Comparison of ENCODE assay signal across 14 mouse cellular contexts in genomic region chr11:46522719-46523118, GRCm38 (mm10). TPM values are rescaled to one million over a fixed set of nuclear protein-coding genes. Genes with fewer than 3 reads are reported as not detected.
DNase-seq lines count a peak whose midpoint lies in the region; ATAC-seq lines count a peak whose summit lies in the region.
"Had no signal": no experiment of that assay in that cellular context is flagged by ENCODE, and none has a peak within 500 bp of the region (broad histone marks: within the 10 kb centered on the region; RNA-seq: fewer than 3 reads in every experiment).

No protein-coding gene starts in this region.

- no peak overlapping the region for H3K9ac ChIP-seq in liver, embryonic 11.5 days (ENCODE audit: low read depth, low read length)
- H3K9ac ChIP-seq: midbrain, embryonic 12.5 days had no signal

- no peak overlapping the region for H3K27ac ChIP-seq in liver, embryonic 11.5 days (ENCODE audit: low read depth, low read length)
- H3K27ac ChIP-seq: limb, embryonic 10.5 days; midbrain, embryonic 12.5 days had no signal

- no peaks in the 10 kb centered on the region for H3K36me3 ChIP-seq in liver, embryonic 11.5 days (ENCODE audit: control insufficient read depth, insufficient read depth, low read length)
- H3K36me3 ChIP-seq: limb, embryonic 10.5 days; midbrain, embryonic 12.5 days had no signal

- ATAC-seq in liver, embryonic 11.5 days (replicated peaks; ENCODE audit: low FRiP score): no peak

- WGBS in liver, embryonic 11.5 days: 66% methylated on average over 3 of the region's 3 CpGs

- H3K4me1 ChIP-seq in liver, embryonic 11.5 days (replicated peaks; ENCODE audit: control insufficient read depth, insufficient read depth, low read length): no peaks in the 10 kb centered on the region
- H3K4me1 ChIP-seq: limb, embryonic 10.5 days; midbrain, embryonic 12.5 days had no signal

- peak; percentile 11 to 18 for DNase-seq in adrenal gland, postnatal 36 days
- no peak for DNase-seq in adrenal gland, adult 8-10 months
- peak; percentile 4 for DNase-seq in liver
- no peak for DNase-seq in liver, embryonic 11.5 days (ENCODE audit: low spot score)
- DNase-seq in NIH3T3 (ENCODE audit: low read depth): peak; percentile 16
- DNase-seq in kidney, postnatal 36 days: peak; percentile 8 to 59
- no peak for DNase-seq in urinary bladder, postnatal 25 days (ENCODE audit: low spot score)
- DNase-seq in layer of hippocampus, postnatal 14 days (ENCODE audit: low spot score in 2 of 2): no peak
- DNase-seq: gastrocnemius, postnatal 25 days had no signal

- no peaks in the 10 kb centered on the region for H3K27me3 ChIP-seq in liver, embryonic 11.5 days (replicated peaks; ENCODE audit: control insufficient read depth, insufficient read depth, low read length)
- H3K27me3 ChIP-seq: midbrain, embryonic 12.5 days had no signal

- no peaks in the 10 kb centered on the region for H3K9me3 ChIP-seq in liver, embryonic 11.5 days (ENCODE audit: control insufficient read depth, low read length)
- H3K9me3 ChIP-seq: limb, embryonic 10.5 days; midbrain, embryonic 12.5 days had no signal

- H3K4me2 ChIP-seq in liver, embryonic 11.5 days: no peak overlapping the region
- H3K4me2 ChIP-seq: midbrain, embryonic 12.5 days had no signal

- H3K4me3 ChIP-seq in liver, embryonic 11.5 days (ENCODE audit: low read depth, low read length): no peak overlapping the region
- H3K4me3 ChIP-seq: erythroblast, embryonic 14.5 days; limb, embryonic 10.5 days; midbrain, embryonic 12.5 days had no signal

RNA-seq across cellular contexts. Expression of gene Gm12169, which starts 1.3 kb away (rescaled TPM):
- total RNA-seq in adrenal gland, postnatal 36 days (2021): not detected
- total RNA-seq in adrenal gland, adult 8-10 months (2022): not detected
- not detected in 2 replicates for polyA plus RNA-seq in liver, embryonic 11.5 days (2014; fragmentation: Nextera tagmentation; extraction: Ambion mirVana)
- not detected for total RNA-seq in layer of hippocampus, postnatal 14 days (2021)
- total RNA-seq: gastrocnemius, postnatal 25 days had no signal
- polyA plus RNA-seq: erythroblast, embryonic 14.5 days; hindbrain, embryonic 11.5 days; limb, embryonic 10.5 days; midbrain, embryonic 12.5 days; stomach, embryonic 14.5 days had no signal

RNA-seq across cellular contexts. Expression of gene BC053393, which starts 48.6 kb away (rescaled TPM):
- total RNA-seq in adrenal gland, postnatal 36 days (2021): not detected
- total RNA-seq in adrenal gland, adult 8-10 months (2022): not detected
- polyA plus RNA-seq in liver, embryonic 11.5 days (2014; fragmentation: Nextera tagmentation; extraction: Ambion mirVana): not detected in 2 replicates
- total RNA-seq in layer of hippocampus, postnatal 14 days (2021): not detected
- total RNA-seq: gastrocnemius, postnatal 25 days had no signal
- polyA plus RNA-seq: erythroblast, embryonic 14.5 days; hindbrain, embryonic 11.5 days; limb, embryonic 10.5 days; midbrain, embryonic 12.5 days; stomach, embryonic 14.5 days had no signal

Comparison
In these comparisons a context has a peak if more than half of its experiments do, and no peak if none do; other contexts are left out.
1. DNase-seq: peak in adrenal gland, postnatal 36 days (2 of 2), liver (single experiment), NIH3T3 (single experiment) and kidney, postnatal 36 days (2 of 2); none in adrenal gland, adult 8-10 months (single experiment), liver, embryonic 11.5 days (single experiment), urinary bladder, postnatal 25 days (single experiment) and layer of hippocampus, postnatal 14 days (0 of 2).